Mouse (Mus musculus) lung, embryonic 15.5 days (tissue): ENCODE measurements at regions not wholly inside any gene's neighbourhood (a gene's known extent, or its start where the extent isn't known, plus 50 kb on each side); places are given as distances from the start of the nearest gene placed in this dataset.

Experiments
- ATAC-seq: fragments of 200-750 bp; cut with Nextera tagmentation; 2 replicates; pipeline ENCODE4 v1.8.0; 2017; ENCODE audit warnings: moderate number of reproducible peaks, borderline replicate concordance; ENCODE audit not compliant: low FRiP score, low TSS enrichment; ENCODE audit errors: extremely low read depth
- H3K27ac ChIP-seq: fragments of 300-500 bp; sonication (generic); 2 replicates; pipeline ENCODE4 v1.5.1; 2015; ENCODE audit warnings: moderate library complexity, mild to moderate bottlenecking, inconsistent platforms
- H3K27me3 ChIP-seq: fragments of 300-500 bp; sonication (generic); 2 replicates; pipeline ENCODE4 v1.6.1; 2015; ENCODE audit warnings: inconsistent platforms
- H3K36me3 ChIP-seq: fragments of 300-500 bp; sonication (generic); 2 replicates; pipeline ENCODE4 v1.6.1; 2015; ENCODE audit warnings: inconsistent platforms
- H3K4me1 ChIP-seq: fragments of 300-500 bp; sonication (generic); 2 replicates; pipeline ENCODE4 v1.6.1; 2015; ENCODE audit warnings: inconsistent platforms
- H3K4me2 ChIP-seq: fragments of 300-500 bp; sonication (generic); 2 replicates; pipeline ENCODE4 v1.6.1; 2015; ENCODE audit warnings: inconsistent platforms, mild to moderate bottlenecking, moderate library complexity
- H3K4me3 ChIP-seq: fragments of 300-500 bp; sonication (generic); 2 replicates; pipeline ENCODE4 v1.5.1; 2015; ENCODE audit warnings: mild to moderate bottlenecking, inconsistent platforms
- H3K9ac ChIP-seq: fragments of 300-500 bp; sonication (generic); 2 replicates; pipeline ENCODE4 v1.6.1; 2015; ENCODE audit warnings: inconsistent platforms
- H3K9me3 ChIP-seq: fragments of 300-500 bp; sonication (generic); 2 replicates; pipeline ENCODE4 v1.6.1; 2016; ENCODE audit warnings: inconsistent platforms
- WGBS: fragments of 180-500 bp; shearing (Covaris S2); methylation state at CpG from one replicate; pipeline ENCODE4 v1.1.7; 2015; 5-methylcytosine and 5-hydroxymethylcytosine counted together

GRCm38 (mm10) chr13:35226944-35227343 is 200.0 kb upstream of the Eci2 start:
- Histone ChIP-seq H3K9me3 (no peaks in the 10 kb centered on the region), H3K27ac (no peak overlapping the region), H3K4me1 (no peaks in the 10 kb centered on the region), H3K36me3 (no peaks in the 10 kb centered on the region), H3K27me3 (no peaks in the 10 kb centered on the region), H3K9ac (no peak overlapping the region), H3K4me3 (no peak overlapping the region), H3K4me2 (no peak overlapping the region)
- 79% methylated on average over 1 of the region's 1 CpGs for WGBS
- no peak for ATAC-seq

GRCm38 (mm10) chr13:35229601-35230000 is 202.7 kb upstream of the Eci2 start:
- no peak overlapping the region for H3K4me2 ChIP-seq
- H3K4me1 ChIP-seq, result no peaks in the 10 kb centered on the region
- H3K9me3 ChIP-seq, result no peaks in the 10 kb centered on the region
- WGBS, result 52% methylated on average over 2 of the region's 2 CpGs
- no peak for ATAC-seq
- H3K36me3 ChIP-seq, result no peaks in the 10 kb centered on the region
- no peaks in the 10 kb centered on the region for H3K27me3 ChIP-seq
- no peak overlapping the region for H3K27ac ChIP-seq
- no peak overlapping the region for H3K4me3 ChIP-seq
- H3K9ac ChIP-seq, result no peak overlapping the region

GRCm38 (mm10) chr13:35233636-35234035 is 206.7 kb upstream of the Eci2 start:
- H3K9ac ChIP-seq, result no peak overlapping the region

GRCm38 (mm10) chr13:35241443-35241842 is 214.5 kb upstream of the Eci2 start:
- Histone ChIP-seq H3K9ac (no peak overlapping the region), H3K36me3 (no peaks in the 10 kb centered on the region), H3K4me3 (no peak overlapping the region), H3K27me3 (no peaks in the 10 kb centered on the region), H3K4me1 (no peaks in the 10 kb centered on the region), H3K4me2 (no peak overlapping the region), H3K27ac (no peak overlapping the region), H3K9me3 (no peaks in the 10 kb centered on the region)
- ATAC-seq, result no peak
- 59% methylated on average over 2 of the region's 2 CpGs for WGBS

More at GRCm38 (mm10) chr13:35233636-35234035, 206.7 kb upstream of the Eci2 start:
- Histone ChIP-seq H3K4me1 (no peaks in the 10 kb centered on the region), H3K27ac (no peak overlapping the region), H3K4me2 (no peak overlapping the region), H3K4me3 (no peak overlapping the region), H3K36me3 (no peaks in the 10 kb centered on the region), H3K27me3 (no peaks in the 10 kb centered on the region), H3K9me3 (no peaks in the 10 kb centered on the region)
- ATAC-seq, result no peak
- 88% methylated on average over 1 of the region's 1 CpGs for WGBS

- Histone ChIP-seq H3K27ac (no peak overlapping the region), H3K4me3 (no peak overlapping the region), H3K4me1 (no peaks in the 10 kb centered on the region), H3K27me3 (no peaks in the 10 kb centered on the region), H3K36me3 (no peaks in the 10 kb centered on the region), H3K9ac (no peak overlapping the region), H3K4me2 (no peak overlapping the region), H3K9me3 (no peaks in the 10 kb centered on the region)
- no peak for ATAC-seq
Measured at GRCm38 (mm10) chr13:35243946-35244345, 217.1 kb upstream of the Eci2 start.

GRCm38 (mm10) chr13:35257386-35257785 is 230.5 kb upstream of the Eci2 start:
- WGBS, result 69% methylated on average over 2 of the region's 2 CpGs
- Histone ChIP-seq H3K4me3 (no peak overlapping the region), H3K4me1 (no peaks in the 10 kb centered on the region), H3K9me3 (no peaks in the 10 kb centered on the region), H3K27ac (no peak overlapping the region), H3K27me3 (no peaks in the 10 kb centered on the region), H3K4me2 (no peak overlapping the region), H3K9ac (no peak overlapping the region), H3K36me3 (no peaks in the 10 kb centered on the region)
- ATAC-seq, result no peak

GRCm38 (mm10) chr13:35258720-35259119 is 231.8 kb upstream of the Eci2 start:
- 90% methylated on average over 1 of the region's 1 CpGs for WGBS
- H3K9me3 ChIP-seq, result no peaks in the 10 kb centered on the region
- no peak for ATAC-seq
- H3K4me1 ChIP-seq, result no peaks in the 10 kb centered on the region
- H3K36me3 ChIP-seq, result no peaks in the 10 kb centered on the region
- H3K4me2 ChIP-seq, result no peak overlapping the region
- no peaks in the 10 kb centered on the region for H3K27me3 ChIP-seq
- no peak overlapping the region for H3K9ac ChIP-seq
- H3K4me3 ChIP-seq, result no peak overlapping the region
- H3K27ac ChIP-seq, result no peak overlapping the region

GRCm38 (mm10) chr13:35283959-35284358 is 257.1 kb upstream of the Eci2 start:
- ATAC-seq, result no peak
- H3K27ac ChIP-seq, result no peak overlapping the region
- WGBS, result 32% methylated on average over 1 of the region's 1 CpGs

GRCm38 (mm10) chr13:35302088-35302487 is 275.2 kb upstream of the Eci2 start:
- Histone ChIP-seq H3K9ac (no peak overlapping the region), H3K4me1 (no peaks in the 10 kb centered on the region), H3K27ac (no peak overlapping the region), H3K4me3 (no peak overlapping the region), H3K4me2 (no peak overlapping the region), H3K27me3 (no peaks in the 10 kb centered on the region), H3K9me3 (no peaks in the 10 kb centered on the region), H3K36me3 (no peaks in the 10 kb centered on the region)
- 73% methylated on average over 1 of the region's 1 CpGs for WGBS
- ATAC-seq, result no peak

More at GRCm38 (mm10) chr13:35283959-35284358, 257.1 kb upstream of the Eci2 start:
- H3K27me3 ChIP-seq, result no peaks in the 10 kb centered on the region
- no peak overlapping the region for H3K4me3 ChIP-seq
- no peaks in the 10 kb centered on the region for H3K9me3 ChIP-seq
- H3K4me1 ChIP-seq, result no peaks in the 10 kb centered on the region
- no peak overlapping the region for H3K4me2 ChIP-seq
- H3K9ac ChIP-seq, result no peak overlapping the region
- no peaks in the 10 kb centered on the region for H3K36me3 ChIP-seq

- no peak for ATAC-seq
- Histone ChIP-seq H3K4me3 (no peak overlapping the region), H3K4me2 (no peak overlapping the region), H3K9me3 (no peaks in the 10 kb centered on the region), H3K9ac (no peak overlapping the region), H3K4me1 (no peaks in the 10 kb centered on the region), H3K27me3 (no peaks in the 10 kb centered on the region), H3K36me3 (no peaks in the 10 kb centered on the region), H3K27ac (no peak overlapping the region)
- WGBS, result 85% methylated on average over 1 of the region's 1 CpGs
Measured at GRCm38 (mm10) chr13:35316772-35317171, 289.9 kb upstream of the Eci2 start.

- 0 out of 2 replicates have a peak overlapping the region, but pooled peaks have one; percentile 2 for H3K4me3 ChIP-seq
- 37% methylated on average over 10 of the region's 10 CpGs for WGBS
- no peaks in the 10 kb centered on the region for H3K4me1 ChIP-seq
- no peak overlapping the region for H3K9ac ChIP-seq
- no peak overlapping the region for H3K27ac ChIP-seq
- no peaks in the 10 kb centered on the region for H3K9me3 ChIP-seq
- no peaks in the 10 kb centered on the region for H3K27me3 ChIP-seq
- H3K4me2 ChIP-seq, result peak overlapping the region; percentile 4; the same call in 1 of the 2 replicates
- no peaks in the 10 kb centered on the region for H3K36me3 ChIP-seq
- no peak for ATAC-seq
Measured at GRCm38 (mm10) chr13:35326682-35327242, 299.9 kb upstream of the Eci2 start.

- Histone ChIP-seq H3K9ac (no peak overlapping the region), H3K4me3 (no peak overlapping the region), H3K36me3 (no peaks in the 10 kb centered on the region), H3K27ac (no peak overlapping the region), H3K4me2 (no peak overlapping the region), H3K4me1 (no peaks in the 10 kb centered on the region), H3K27me3 (no peaks in the 10 kb centered on the region), H3K9me3 (no peaks in the 10 kb centered on the region)
- ATAC-seq, result no peak
- WGBS, result 48% methylated on average over 2 of the region's 2 CpGs
Measured at GRCm38 (mm10) chr13:35328320-35328719, 301.4 kb upstream of the Eci2 start.

GRCm38 (mm10) chr13:35330926-35331325 is 304.0 kb upstream of the Eci2 start:
- H3K4me1 ChIP-seq, result no peaks in the 10 kb centered on the region
- no peak for ATAC-seq

More at GRCm38 (mm10) chr13:35330926-35331325, 304.0 kb upstream of the Eci2 start:
- H3K4me3 ChIP-seq, result no peak overlapping the region
- H3K4me2 ChIP-seq, result no peak overlapping the region
- H3K27ac ChIP-seq, result no peak overlapping the region
- H3K36me3 ChIP-seq, result no peaks in the 10 kb centered on the region
- 73% methylated on average over 1 of the region's 1 CpGs for WGBS
- no peak overlapping the region for H3K9ac ChIP-seq
- H3K9me3 ChIP-seq, result no peaks in the 10 kb centered on the region
- H3K27me3 ChIP-seq, result no peaks in the 10 kb centered on the region
